Mouse (Mus musculus) intestine, postnatal 0 days (tissue): ENCODE results near the gene Ikzf1. TPM values are rescaled to one million over a fixed set of nuclear protein-coding genes. Genes with fewer than 3 reads are reported as not detected.

Experiments
- ATAC-seq: fragments of 200-750 bp; cut with Nextera tagmentation; 2 replicates; pipeline ENCODE4 v1.8.0; 2017; ENCODE audit warnings: mild to moderate bottlenecking, moderate TSS enrichment, moderate library complexity
- H3K27ac ChIP-seq: fragments of 300-500 bp; sonication (generic); 2 replicates; pipeline ENCODE4 v1.5.1; 2014; ENCODE audit warnings: mild to moderate bottlenecking, low read depth, low read length, moderate library complexity
- H3K27me3 ChIP-seq: fragments of 300-500 bp; sonication (generic); replicated peaks from 2 replicates; pipeline ENCODE4 v1.6.1; 2014; ENCODE audit warnings: low read length, mixed read lengths; ENCODE audit not compliant: control insufficient read depth, insufficient read depth
- H3K36me3 ChIP-seq: fragments of 300-500 bp; sonication (generic); 2 replicates; pipeline ENCODE4 v1.6.1; 2014; ENCODE audit warnings: mild to moderate bottlenecking, moderate library complexity; ENCODE audit not compliant: control insufficient read depth, insufficient read depth
- H3K4me1 ChIP-seq: fragments of 300-500 bp; sonication (generic); replicated peaks from 2 replicates; pipeline ENCODE4 v1.6.1; 2014; ENCODE audit warnings: antibody characterized with exemption, low read length, mixed read lengths; ENCODE audit not compliant: control insufficient read depth, insufficient read depth
- H3K4me2 ChIP-seq: fragments of 300-500 bp; sonication (generic); replicated peaks from 2 replicates; pipeline ENCODE4 v1.6.1; 2014; ENCODE audit warnings: low read depth, mild to moderate bottlenecking, moderate library complexity
- H3K4me3 ChIP-seq: fragments of 300-500 bp; sonication (generic); 2 replicates; pipeline ENCODE4 v1.5.1; 2014; ENCODE audit warnings: low read depth, low read length
- H3K9ac ChIP-seq: fragments of 300-500 bp; sonication (generic); 2 replicates; pipeline ENCODE4 v1.6.1; 2014; ENCODE audit warnings: mild to moderate bottlenecking, low read depth, low read length
- H3K9me3 ChIP-seq: fragments of 300-500 bp; sonication (generic); 2 replicates; pipeline ENCODE4 v1.6.1; 2016; ENCODE audit warnings: mixed run types; ENCODE audit not compliant: control insufficient read depth
- CTCF ChIP-seq: sonication (generic); IDR thresholded peaks from 2 replicates; pipeline ENCODE4 v1.5.1; 2016; ENCODE audit warnings: low read depth, mild to moderate bottlenecking, control low read depth, antibody characterized with exemption, moderate library complexity
- WGBS: fragments of 180-500 bp; shearing (Covaris S2); extraction: QIAGEN DNeasy Blood & Tissue Kit; methylation state at CpG from one replicate; pipeline ENCODE4 v1.1.7; 2014; 5-methylcytosine and 5-hydroxymethylcytosine counted together
- polyA plus RNA-seq: library from polyadenylated mRNA; unstranded; fragments of >200 nt; fragmentation: Nextera tagmentation; extraction: Ambion mirVana; gene quantifications from 2 replicates; pipeline ENCODE4 v1.2.1, GENCODE M21; 2015

The Ikzf1 gene
- polyA plus RNA-seq, 1 experiment from 2014 or later, result 0.85 TPM

GRCm38 (mm10) chr11:11815737-11816136 is 130.9 kb downstream of the Ikzf1 start:
- no peak for ATAC-seq
- no peak for TF ChIP-seq CTCF
- no peak overlapping the region for H3K9ac ChIP-seq

GRCm38 (mm10) chr11:11818797-11819196 is 134.0 kb downstream of the Ikzf1 start:
- ATAC-seq, result no peak
- H3K9ac ChIP-seq, result no peak overlapping the region

More at GRCm38 (mm10) chr11:11815737-11816136, 130.9 kb downstream of the Ikzf1 start:
- Histone ChIP-seq H3K4me2 (no peak overlapping the region), H3K36me3 (no peaks in the 10 kb centered on the region; the same call in 1 of the 2 replicates), H3K27ac (no peak overlapping the region), H3K4me1 (no peaks in the 10 kb centered on the region), H3K9me3 (no peaks in the 10 kb centered on the region), H3K4me3 (no peak overlapping the region), H3K27me3 (no peaks in the 10 kb centered on the region)
- WGBS, result 59% methylated on average over 3 of the region's 3 CpGs

GRCm38 (mm10) chr11:11819206-11819605 is 134.4 kb downstream of the Ikzf1 start:
- 92% methylated on average over 5 of the region's 5 CpGs for WGBS
- no peak for ATAC-seq
- H3K4me1 ChIP-seq, result peaks cover 3% of the 10 kb centered on the region; the same call in 1 of the 2 replicates

More at GRCm38 (mm10) chr11:11818797-11819196, 134.0 kb downstream of the Ikzf1 start:
- H3K4me1 ChIP-seq, result peaks cover 3% of the 10 kb centered on the region; the same call in 1 of the 2 replicates
- no peak overlapping the region for H3K27ac ChIP-seq
- no peak overlapping the region for H3K4me3 ChIP-seq
- no peaks in the 10 kb centered on the region; the same call in 1 of the 2 replicates for H3K36me3 ChIP-seq
- H3K9me3 ChIP-seq, result no peaks in the 10 kb centered on the region
- no peak for TF ChIP-seq CTCF
- 87% methylated on average over 6 of the region's 6 CpGs for WGBS
- H3K4me2 ChIP-seq, result no peak overlapping the region
- H3K27me3 ChIP-seq, result no peaks in the 10 kb centered on the region

GRCm38 (mm10) chr11:11820251-11820650 is 135.4 kb downstream of the Ikzf1 start:
- H3K27ac ChIP-seq, result no peak overlapping the region
- no peak overlapping the region for H3K9ac ChIP-seq
- no peaks in the 10 kb centered on the region for H3K9me3 ChIP-seq
- no peaks in the 10 kb centered on the region; the same call in 1 of the 2 replicates for H3K36me3 ChIP-seq
- no peak overlapping the region for H3K4me3 ChIP-seq
- WGBS, result 6% methylated on average over 2 of the region's 2 CpGs
- H3K27me3 ChIP-seq, result no peaks in the 10 kb centered on the region
- TF ChIP-seq CTCF, result peak; percentile 98
- peak; percentile 69 for ATAC-seq
- no peak overlapping the region for H3K4me2 ChIP-seq
- peaks cover 3% of the 10 kb centered on the region; the same call in 1 of the 2 replicates for H3K4me1 ChIP-seq

More at GRCm38 (mm10) chr11:11819206-11819605, 134.4 kb downstream of the Ikzf1 start:
- Histone ChIP-seq H3K27me3 (no peaks in the 10 kb centered on the region), H3K36me3 (no peaks in the 10 kb centered on the region; the same call in 1 of the 2 replicates), H3K9ac (no peak overlapping the region), H3K9me3 (no peaks in the 10 kb centered on the region), H3K4me3 (no peak overlapping the region), H3K27ac (no peak overlapping the region), H3K4me2 (no peak overlapping the region)
- TF ChIP-seq CTCF, result no peak

GRCm38 (mm10) chr11:11820737-11821136 is 135.9 kb downstream of the Ikzf1 start:
- H3K4me1 ChIP-seq, result peaks cover 3% of the 10 kb centered on the region; the same call in 1 of the 2 replicates
- no peak overlapping the region for H3K4me3 ChIP-seq
- no peak for TF ChIP-seq CTCF
- H3K9ac ChIP-seq, result no peak overlapping the region
- H3K4me2 ChIP-seq, result no peak overlapping the region
- no peaks in the 10 kb centered on the region; the same call in 1 of the 2 replicates for H3K36me3 ChIP-seq
- WGBS, result 60% methylated on average over 3 of the region's 3 CpGs
- ATAC-seq, result no peak
- H3K9me3 ChIP-seq, result no peaks in the 10 kb centered on the region
- no peak overlapping the region; the same call in 1 of the 2 replicates for H3K27ac ChIP-seq
- H3K27me3 ChIP-seq, result no peaks in the 10 kb centered on the region

- Histone ChIP-seq H3K4me1 (peaks cover 3% of the 10 kb centered on the region; the same call in 1 of the 2 replicates), H3K9me3 (no peaks in the 10 kb centered on the region), H3K36me3 (no peaks in the 10 kb centered on the region; the same call in 1 of the 2 replicates), H3K4me3 (no peak overlapping the region), H3K27ac (peak overlapping the region; percentile 68; the same call in 1 of the 2 replicates), H3K4me2 (no peak overlapping the region), H3K27me3 (no peaks in the 10 kb centered on the region), H3K9ac (no peak overlapping the region)
- 42% methylated on average over 16 of the region's 16 CpGs for WGBS
- no peak for TF ChIP-seq CTCF
- ATAC-seq, result no peak
Observed at GRCm38 (mm10) chr11:11821387-11821975, 136.7 kb downstream of the Ikzf1 start.

Other genes with a start within 250 kb of the Ikzf1 start
- gene Spata48, start 222.9 kb upstream of the Ikzf1 start, polyA plus RNA-seq, result 1.3 TPM in 1 of 2 replicates, not detected in the other
- gene Zpbp, start 222.6 kb upstream of the Ikzf1 start, polyA plus RNA-seq, result 0.12 and 0.29 TPM in 2 replicates
- gene 4930512M02Rik, start 57.2 kb upstream of the Ikzf1 start, polyA plus RNA-seq, result not detected in 2 replicates
- gene Fignl1, start 124.0 kb downstream of the Ikzf1 start, polyA plus RNA-seq, result 8.1 and 8.3 TPM in 2 replicates
- 19.2 and 20.9 TPM in 2 replicates for gene Ddc, start 213.1 kb downstream of the Ikzf1 start, polyA plus RNA-seq